Mouse (Mus musculus): ENCODE results near the gene Dqx1.

- no peak for TF ChIP-seq POLR2A (IDR thresholded peaks at IDR 0.05; ENCODE audit: low read depth, low read length)
- no peak for TF ChIP-seq CTCF (IDR thresholded peaks at IDR 0.05; ENCODE audit: borderline replicate concordance, insufficient read depth, low read length)
Measured at GRCm38 (mm10) chr6:83086121-83087035, 28.7 kb downstream of the Dqx1 start, which contains the start of gene Lbx2.
